Mouse (Mus musculus) macrophage (primary cell): ENCODE data around the gene Tfip11. TPM values are rescaled to one million over a fixed set of nuclear protein-coding genes. Genes with fewer than 3 reads are reported as not detected.

ENCODE experiments used
- H3K27ac ChIP-seq: fragments of 350-480 bp; formaldehyde crosslinking; 2 replicates; pipeline ENCODE4 v1.9.0; 2021
- H3K36me3 ChIP-seq: fragments of 350-480 bp; formaldehyde crosslinking; 2 replicates; pipeline ENCODE4 v1.9.0; 2021; ENCODE audit errors: inconsistent target
- H3K4me3 ChIP-seq: fragments of 350-480 bp; formaldehyde crosslinking; 2 replicates; pipeline ENCODE4 v1.9.0; 2021; ENCODE audit errors: inconsistent target
- H3K79me2 ChIP-seq: fragments of 350-480 bp; formaldehyde crosslinking; 2 replicates; pipeline ENCODE4 v1.9.0; 2021; ENCODE audit errors: inconsistent target
- WGBS: methylation state at CpG from one replicate; pipeline ENCODE4 v1.1.7; 2026; ENCODE audit warnings: inconsistent platforms; ENCODE audit not compliant: missing documents; 5-methylcytosine and 5-hydroxymethylcytosine counted together
- polyA plus RNA-seq: library from polyadenylated mRNA; stranded (reverse); fragments of 250-400 nt; gene quantifications from 3 replicates; pipeline ENCODE4 v1.2.4, GENCODE M21; 2018; ENCODE audit warnings: inconsistent platforms

Gene Tfip11
- polyA plus RNA-seq, 1 experiment from 2014 or later = 28.0 TPM

DNA sequence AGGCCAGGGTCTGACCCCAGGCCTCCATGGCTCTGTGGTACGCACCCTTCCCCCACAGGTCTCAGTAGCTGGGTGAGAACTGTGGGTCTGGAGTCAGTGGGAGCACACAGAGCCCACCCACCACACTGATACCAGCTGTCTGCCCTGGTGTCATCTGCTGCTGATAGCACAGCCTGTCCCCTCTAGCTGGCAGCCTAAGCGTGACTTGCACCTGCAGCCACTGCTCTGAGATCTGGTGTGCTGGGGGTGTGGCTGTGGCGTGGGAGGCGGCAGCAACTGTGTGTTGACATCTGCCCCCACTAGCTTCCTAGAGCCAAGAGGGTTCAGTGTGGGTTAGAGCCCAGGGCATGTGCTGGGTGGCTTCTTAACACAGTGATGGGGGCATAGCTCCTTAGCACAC lies 50.0 kb downstream of the Tfip11 start:
- Histone ChIP-seq H3K4me3 (no peak overlapping the region), H3K36me3 (peaks cover 66% of the 10 kb centered on the region; the same call in 1 of the 2 replicates), H3K79me2 (no peaks in the 10 kb centered on the region), H3K27ac (no peak overlapping the region)
- 88% methylated on average over 4 of the region's 4 CpGs for WGBS

DNA sequence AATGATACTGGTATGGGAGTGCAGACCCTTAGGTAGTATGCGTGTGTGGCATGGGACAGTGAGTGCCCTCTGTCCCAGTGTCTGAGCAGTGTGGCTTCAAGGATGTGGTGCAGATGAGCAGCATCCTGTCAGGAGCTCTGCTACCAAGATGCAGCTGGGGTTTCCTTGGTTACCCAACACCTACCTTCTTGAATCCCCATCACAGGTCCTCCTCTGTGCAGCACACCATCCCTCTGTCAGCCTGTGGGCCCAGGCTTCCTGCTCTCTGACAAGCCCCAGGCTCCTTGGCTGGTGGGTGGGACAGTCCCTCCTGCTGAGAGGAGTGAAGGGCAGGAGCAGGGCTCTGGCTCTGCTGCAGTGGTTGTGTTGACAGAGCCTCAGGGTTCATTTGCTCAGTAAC lies 51.2 kb downstream of the Tfip11 start:
- H3K79me2 ChIP-seq = no peaks in the 10 kb centered on the region
- H3K27ac ChIP-seq = no peak overlapping the region
- H3K4me3 ChIP-seq = no peak overlapping the region
- WGBS = 100% methylated on average over 1 of the region's 1 CpGs
- H3K36me3 ChIP-seq = peaks cover 54% of the 10 kb centered on the region; the same call in 1 of the 2 replicates

DNA sequence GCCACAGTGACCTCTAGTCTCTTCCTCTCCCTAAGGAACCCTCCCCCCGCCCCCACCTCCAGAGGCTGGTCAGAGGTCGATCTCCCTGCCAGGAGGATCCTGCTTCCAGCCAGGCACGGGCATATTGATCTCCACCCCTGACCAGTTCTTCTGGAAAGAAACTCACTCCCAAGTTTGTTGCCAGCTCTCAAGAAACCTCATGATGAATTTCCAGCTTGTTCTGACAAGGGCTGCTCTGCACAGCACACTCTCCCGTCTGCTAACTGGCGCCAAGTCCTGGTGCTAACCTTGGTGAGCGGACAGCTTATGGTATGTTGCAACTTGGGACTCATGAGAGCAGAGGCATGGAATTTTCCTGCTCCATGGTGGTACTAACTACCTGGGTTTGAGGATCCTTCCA lies 52.6 kb downstream of the Tfip11 start:
- H3K36me3 ChIP-seq = peaks cover 40% of the 10 kb centered on the region; the same call in 1 of the 2 replicates
- H3K79me2 ChIP-seq = no peaks in the 10 kb centered on the region
- no peak overlapping the region for H3K4me3 ChIP-seq
- H3K27ac ChIP-seq = no peak overlapping the region
- WGBS = 98% methylated on average over 6 of the region's 6 CpGs

DNA sequence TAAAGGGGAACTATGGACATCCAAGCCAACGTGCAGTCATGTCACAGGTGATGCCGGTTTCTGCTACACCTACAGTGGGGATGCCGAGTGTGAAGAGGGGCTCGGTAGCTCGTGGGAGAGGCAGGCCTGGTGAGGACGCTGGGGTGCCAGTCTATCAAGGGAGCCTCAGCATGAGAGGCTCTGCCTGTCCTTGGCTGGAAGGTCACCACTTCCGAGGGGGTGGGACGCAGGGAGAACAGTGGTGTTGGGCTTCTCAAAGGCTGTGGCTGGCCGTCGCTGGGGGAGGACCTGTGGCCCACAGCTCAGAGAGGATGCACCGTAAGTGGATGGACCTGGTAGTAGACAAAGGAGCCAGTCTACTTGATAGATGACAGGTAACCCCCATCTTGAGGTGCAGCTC lies 55.0 kb downstream of the Tfip11 start:
- H3K4me3 ChIP-seq = no peak overlapping the region
- peaks cover 18% of the 10 kb centered on the region; the same call in 1 of the 2 replicates for H3K36me3 ChIP-seq
- 87% methylated on average over 11 of the region's 11 CpGs for WGBS
- no peak overlapping the region for H3K27ac ChIP-seq
- no peaks in the 10 kb centered on the region for H3K79me2 ChIP-seq

DNA sequence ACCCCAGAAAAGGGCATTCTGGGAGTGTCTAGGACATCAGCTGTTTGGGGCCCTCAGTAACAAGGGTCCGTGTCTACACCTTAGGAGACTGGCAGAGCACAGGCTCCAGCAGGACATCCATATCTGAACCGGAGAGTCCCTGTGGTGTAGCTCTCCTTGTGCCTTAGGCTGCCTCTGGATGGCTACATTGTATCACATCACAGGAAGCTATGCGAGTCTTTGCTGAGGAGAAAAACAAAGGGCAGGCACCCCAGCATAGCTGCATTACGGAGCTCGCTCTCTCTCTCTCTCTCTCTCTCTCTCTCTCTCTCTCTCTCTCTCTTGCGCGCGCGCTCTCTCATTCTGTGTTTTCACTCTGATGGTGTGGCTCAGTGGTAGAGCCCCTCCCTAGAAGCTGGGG lies 55.9 kb downstream of the Tfip11 start:
- H3K36me3 ChIP-seq = peaks cover 13% of the 10 kb centered on the region; the same call in 1 of the 2 replicates
- no peak overlapping the region for H3K27ac ChIP-seq
- no peak overlapping the region for H3K4me3 ChIP-seq
- H3K79me2 ChIP-seq = no peaks in the 10 kb centered on the region
- WGBS = 86% methylated on average over 6 of the region's 9 CpGs

DNA sequence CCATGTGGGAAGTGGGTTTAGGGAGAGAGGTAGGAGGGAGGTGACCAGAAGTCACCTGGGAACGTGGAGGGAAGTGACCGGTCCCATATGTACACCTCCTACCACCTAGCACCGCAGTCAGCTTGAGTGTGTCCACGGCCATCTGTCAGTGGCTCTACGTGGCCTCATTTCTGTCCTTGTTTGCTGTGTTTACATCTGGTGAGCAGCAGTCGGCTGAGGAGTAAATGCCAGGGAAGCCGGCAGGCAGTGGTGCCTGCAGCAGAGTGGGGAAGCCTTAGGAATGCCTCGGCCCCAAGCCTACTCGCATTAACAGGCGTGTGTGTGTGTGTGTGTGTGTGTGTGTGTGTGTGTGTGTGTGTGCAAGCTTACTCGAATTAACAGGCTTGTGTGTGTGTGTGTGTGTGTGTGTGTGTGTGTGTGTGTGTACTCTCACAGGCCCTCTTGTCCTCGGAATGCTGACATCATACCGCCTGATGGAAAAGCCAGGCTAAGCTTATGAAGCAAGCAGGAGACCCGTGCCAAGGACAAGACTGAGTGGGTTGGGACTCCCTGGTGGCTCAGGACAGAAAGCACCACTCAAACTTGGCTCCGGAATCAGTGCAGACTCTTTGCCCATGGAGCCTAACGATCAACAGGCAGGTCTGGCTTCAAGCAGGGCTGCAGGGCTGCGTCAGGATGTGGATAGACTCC lies 56.6 kb downstream of the Tfip11 start:
- H3K79me2 ChIP-seq = no peaks in the 10 kb centered on the region
- WGBS = 85% methylated on average over 16 of the region's 17 CpGs

DNA sequence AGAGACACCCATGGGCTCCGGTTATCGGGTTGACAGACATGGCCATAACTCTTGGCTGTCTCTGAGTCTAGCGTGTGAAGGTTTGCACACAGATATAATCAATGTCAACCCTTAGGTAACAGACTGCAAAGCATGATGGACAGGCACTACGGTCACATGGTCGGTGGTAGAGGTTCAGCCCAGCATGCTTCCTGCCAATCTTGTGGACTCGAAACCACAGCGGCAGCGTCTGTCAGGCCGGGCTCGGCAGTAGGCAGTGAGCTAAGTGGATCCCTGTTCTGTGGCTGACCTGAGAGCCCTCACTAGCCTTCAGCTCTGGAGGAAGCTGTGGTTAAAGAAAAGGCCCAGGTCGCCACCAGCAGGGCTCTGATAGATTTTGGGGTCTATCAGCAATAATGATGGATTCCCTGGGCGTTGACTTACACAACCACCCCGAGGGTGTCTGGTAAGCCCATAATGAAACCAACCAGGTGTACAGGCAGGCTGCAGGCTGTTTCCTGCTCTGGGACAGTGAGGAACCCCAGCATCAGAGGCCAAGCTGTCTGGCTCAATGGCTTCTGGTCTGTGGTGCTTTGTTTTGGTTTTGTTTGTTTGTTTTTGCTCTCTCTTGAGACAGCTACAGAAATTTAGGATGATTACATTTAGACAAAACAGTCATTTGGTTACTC lies 58.8 kb downstream of the Tfip11 start:
- H3K36me3 ChIP-seq = no peaks in the 10 kb centered on the region
- WGBS = 15% methylated on average over 13 of the region's 13 CpGs

More for the DNA sequence above, 56.6 kb downstream of the Tfip11 start:
- Histone ChIP-seq H3K27ac (no peak overlapping the region), H3K4me3 (no peak overlapping the region), H3K36me3 (peaks cover 6% of the 10 kb centered on the region; the same call in 1 of the 2 replicates)

DNA sequence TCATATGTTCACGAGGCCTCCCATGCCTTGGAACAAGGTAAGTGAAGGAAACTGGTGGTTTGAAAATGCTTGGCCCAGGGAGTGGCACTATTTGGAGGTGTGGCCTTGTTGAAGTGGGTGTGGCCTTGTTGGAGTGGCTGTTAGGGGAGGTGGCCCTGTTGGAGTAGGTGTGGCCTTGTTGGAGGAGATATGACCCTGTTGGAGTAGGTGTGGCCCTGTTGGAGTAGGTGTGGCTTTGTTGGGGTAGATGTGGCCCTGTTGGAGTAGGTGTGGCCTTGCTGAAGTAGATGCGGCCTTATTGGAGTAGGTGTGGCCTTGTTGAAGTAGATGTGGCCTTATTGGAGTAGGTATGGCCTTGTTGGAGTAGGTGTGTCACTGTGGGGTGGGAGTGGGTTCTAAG lies 59.8 kb downstream of the Tfip11 start:
- no peak overlapping the region for H3K27ac ChIP-seq
- no peak overlapping the region for H3K4me3 ChIP-seq
- no peaks in the 10 kb centered on the region for H3K36me3 ChIP-seq
- 96% methylated on average over 2 of the region's 2 CpGs for WGBS
- no peaks in the 10 kb centered on the region for H3K79me2 ChIP-seq

More for the DNA sequence above, 58.8 kb downstream of the Tfip11 start:
- Histone ChIP-seq H3K79me2 (no peaks in the 10 kb centered on the region), H3K4me3 (no peak overlapping the region), H3K27ac (no peak overlapping the region)

Other genes with a start within 250 kb of the Tfip11 start
- 0.62 to 5.3 TPM (median 3.6 TPM) in 3 replicates for gene Cryba4, start 73.8 kb upstream of the Tfip11 start, polyA plus RNA-seq
- gene Crybb1, start 70.5 kb upstream of the Tfip11 start, polyA plus RNA-seq = not detected in 3 replicates
- 51.3 to 89.5 TPM (median 52.2 TPM) in 3 replicates for gene Tpst2, start 49.7 kb upstream of the Tfip11 start, polyA plus RNA-seq
- gene Srrd, start 16.7 kb downstream of the Tfip11 start, polyA plus RNA-seq = 10.4 to 27.3 TPM (median 21.2 TPM) in 3 replicates
- gene Hps4, start 16.7 kb downstream of the Tfip11 start, polyA plus RNA-seq = 10.1 to 18.2 TPM (median 17.9 TPM) in 3 replicates
- 0.06 TPM in 1 of 3 replicates, not detected in the others for gene Gm6583, start 29.7 kb downstream of the Tfip11 start, polyA plus RNA-seq
- gene Asphd2, start 68.5 kb downstream of the Tfip11 start, polyA plus RNA-seq = not detected in 3 replicates
- gene Gm6588, start 123.1 kb downstream of the Tfip11 start, polyA plus RNA-seq = not detected in 3 replicates